Mouse (Mus musculus) G1E-ER4 (cell line): ENCODE data around the gene Foxa3. TPM values are rescaled to one million over a fixed set of nuclear protein-coding genes. Genes with fewer than 3 reads are reported as not detected.

Source experiments
- GATA1 ChIP-seq: IDR thresholded peaks from one replicate; pipeline ENCODE4 v1.8.0; 2012; ENCODE audit warnings: low read length, inconsistent platforms
- polyA plus RNA-seq: library from polyadenylated mRNA; stranded (reverse); fragments of >175 nt; gene quantifications from 2 replicates; pipeline ENCODE4 v1.2.3, GENCODE M21; 2012

Foxa3 gene
- polyA plus RNA-seq, 1 experiment = not detected

- no peak for TF ChIP-seq GATA1
Measured at GRCm38 (mm10) chr7:18990601-18991295, 32.6 kb downstream of the Foxa3 start, which contains the start of gene Mypop. Gene Mypop, plus strand, starts transcription at chr7:18991245.

DNA sequence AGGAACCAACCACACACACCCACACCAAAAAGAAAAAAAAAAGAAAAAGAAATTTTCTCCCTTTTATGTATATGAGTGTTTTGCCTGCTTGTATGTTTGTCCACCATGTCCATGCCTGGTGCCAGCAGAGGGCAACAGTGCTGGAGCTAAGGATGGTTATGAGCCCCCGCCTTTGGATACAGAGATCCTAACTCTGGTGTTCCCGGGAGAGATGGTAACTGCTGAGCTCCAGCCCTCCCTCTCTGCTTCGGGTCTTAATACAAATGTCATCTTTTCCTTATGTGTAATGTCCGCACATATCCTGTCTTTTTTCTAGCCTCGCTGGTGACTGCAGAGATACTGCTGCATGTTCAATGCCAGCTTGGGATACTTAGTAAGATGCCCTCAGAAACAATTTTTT, 33.3 kb downstream of the Foxa3 start:
- no peak for TF ChIP-seq GATA1

- TF ChIP-seq GATA1 = no peak
Measured at GRCm38 (mm10) chr7:18988780-18989179, 34.6 kb downstream of the Foxa3 start.

DNA sequence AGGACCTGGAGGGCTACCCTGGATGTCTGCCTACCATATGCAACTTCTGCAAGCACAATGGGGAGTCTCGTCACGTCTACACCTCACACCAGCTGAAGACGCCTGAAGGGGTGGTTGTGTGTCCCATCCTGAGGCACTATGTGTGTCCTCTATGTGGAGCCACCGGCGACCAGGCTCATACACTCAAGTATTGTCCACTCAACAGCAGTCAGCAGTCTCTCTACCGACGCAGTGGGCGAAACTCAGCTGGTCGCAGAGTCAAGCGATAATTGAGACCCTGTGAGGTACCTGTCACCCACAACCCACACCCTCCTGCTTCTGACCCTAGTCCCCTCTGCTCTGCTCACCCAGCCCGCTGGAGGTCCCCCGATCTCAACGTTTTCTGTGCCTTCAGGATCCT, 35.6 kb downstream of the Foxa3 start:
- TF ChIP-seq GATA1 = no peak

- no peak for TF ChIP-seq GATA1
Measured at GRCm38 (mm10) chr7:18987100-18987499, 36.2 kb downstream of the Foxa3 start, which contains the start of gene Nanos2. Gene Nanos2, plus strand, starts transcription at chr7:18987400.

GRCm38 (mm10) chr7:18986503-18986902, 36.8 kb downstream of the Foxa3 start:
- no peak for TF ChIP-seq GATA1

DNA sequence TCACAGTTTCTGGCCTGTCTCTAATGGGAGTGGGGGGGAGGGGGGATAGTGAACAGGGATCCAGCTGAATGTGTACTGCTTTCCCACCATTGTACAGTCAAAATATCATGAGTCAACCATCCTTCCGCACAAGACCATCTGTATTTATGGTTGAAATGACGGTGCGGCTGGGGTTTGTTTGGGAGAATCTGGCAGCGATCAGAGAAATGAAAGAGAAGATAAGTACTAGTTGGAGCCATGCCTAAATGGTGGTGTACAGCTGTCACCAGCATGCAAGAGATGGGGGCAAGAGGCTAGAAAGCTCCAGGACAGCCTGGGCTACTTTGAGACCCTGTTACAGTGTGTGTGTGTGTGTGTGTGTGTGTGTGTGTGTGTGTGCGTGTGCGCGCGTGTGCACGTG, 45.0 kb downstream of the Foxa3 start:
- TF ChIP-seq GATA1 = no peak

- TF ChIP-seq GATA1 = no peak
Measured at GRCm38 (mm10) chr7:18970956-18971355, 52.4 kb downstream of the Foxa3 start.

DNA sequence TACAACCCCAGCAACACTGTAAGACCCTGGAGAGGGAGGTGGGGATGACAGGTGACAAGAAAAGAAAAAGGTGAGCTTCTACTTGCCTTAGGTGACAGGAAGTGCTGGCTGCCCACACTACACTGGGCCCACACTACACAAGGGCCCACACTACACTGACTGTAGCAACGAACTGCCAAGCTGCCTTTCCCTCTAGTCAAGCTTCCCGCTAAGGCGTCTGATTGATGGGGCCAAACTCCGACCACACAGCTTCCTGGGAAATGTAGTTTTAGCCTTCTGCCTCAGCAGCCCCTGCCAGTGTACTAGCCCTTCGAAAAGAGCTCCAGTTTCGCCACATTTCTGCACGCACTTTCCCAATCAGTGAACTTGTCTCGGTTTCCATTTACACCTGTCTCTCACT, 55.7 kb downstream of the Foxa3 start:
- TF ChIP-seq GATA1 = no peak

DNA sequence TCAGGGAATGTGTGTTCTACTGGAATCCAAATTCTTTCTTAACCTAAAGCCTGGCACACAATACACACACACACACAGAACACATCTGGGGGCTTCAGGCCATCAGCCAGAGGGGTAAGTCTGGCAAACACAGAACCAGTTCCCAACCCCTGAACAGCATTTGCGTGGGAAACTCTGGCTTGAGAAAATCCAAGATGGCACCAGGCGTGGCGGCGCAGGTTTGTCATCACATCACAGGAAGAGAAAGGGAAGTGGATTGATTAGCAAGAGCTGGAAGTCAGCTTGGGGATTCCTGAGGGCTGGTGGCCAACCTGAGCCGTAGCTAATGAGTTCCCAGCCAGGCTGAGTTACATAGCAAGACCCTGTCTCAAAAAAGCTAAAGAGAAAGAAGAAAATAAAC, 58.0 kb downstream of the Foxa3 start:
- no peak for TF ChIP-seq GATA1

DNA sequence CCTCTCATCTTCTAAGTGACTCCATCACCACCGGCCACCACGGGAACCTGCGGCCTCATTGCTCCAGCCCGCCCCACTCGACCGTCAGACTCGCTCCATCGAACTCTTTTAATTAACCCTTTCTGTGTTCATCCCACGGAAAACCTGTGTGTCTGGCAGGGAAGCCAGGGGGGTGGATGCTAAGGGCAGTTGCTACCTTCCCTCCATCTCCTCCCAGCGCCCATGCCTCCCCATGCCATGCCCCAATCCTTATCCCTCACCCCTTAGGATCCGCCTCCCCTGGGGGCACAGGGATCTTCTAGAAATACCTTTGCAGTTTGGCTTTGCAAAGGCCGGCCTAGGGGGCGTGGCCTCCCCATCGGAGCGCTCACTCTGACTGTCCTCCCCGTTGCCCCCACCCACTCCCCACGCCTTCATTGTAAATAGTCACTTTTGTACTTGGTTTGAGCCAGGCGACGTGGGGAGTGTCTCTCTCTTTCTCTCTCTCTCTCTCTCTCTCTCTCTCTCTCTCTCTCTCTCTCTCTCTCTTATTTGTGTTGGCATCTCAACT, 60.0 kb downstream of the Foxa3 start:
- no peak for TF ChIP-seq GATA1

Other genes with a start within 250 kb of the Foxa3 start
- not detected in 2 replicates for gene Psg19, start 225.0 kb downstream of the Foxa3 start, polyA plus RNA-seq
- gene Psg17, start 201.9 kb downstream of the Foxa3 start, polyA plus RNA-seq = not detected in 2 replicates
- not detected in 2 replicates for gene Mill2, start 183.6 kb downstream of the Foxa3 start, polyA plus RNA-seq
- gene Pglyrp1, start 152.2 kb downstream of the Foxa3 start, polyA plus RNA-seq = not detected in 2 replicates
- 81.8 and 103 TPM in 2 replicates for gene Ccdc61, start 113.1 kb downstream of the Foxa3 start, polyA plus RNA-seq
- gene Nova2, start 97.7 kb downstream of the Foxa3 start, polyA plus RNA-seq = not detected in 2 replicates
- not detected in 2 replicates for gene Nanos2, start 36.1 kb downstream of the Foxa3 start, polyA plus RNA-seq
- gene Mypop, start 32.3 kb downstream of the Foxa3 start, polyA plus RNA-seq = 32.1 and 38.6 TPM in 2 replicates
- 175 and 217 TPM in 2 replicates for gene Irf2bp1, start 19.5 kb downstream of the Foxa3 start, polyA plus RNA-seq
- 336 and 348 TPM in 2 replicates for gene Sympk, start 839 bp upstream of the Foxa3 start, polyA plus RNA-seq
- 0.04 and 0.06 TPM in 2 replicates for gene Rsph6a, start 31.2 kb upstream of the Foxa3 start, polyA plus RNA-seq
- 170 and 197 TPM in 2 replicates for gene Dmwd, start 52.7 kb upstream of the Foxa3 start, polyA plus RNA-seq
- gene Dmpk, start 60.3 kb upstream of the Foxa3 start, polyA plus RNA-seq = 71.8 and 88.9 TPM in 2 replicates
- gene Six5, start 71.1 kb upstream of the Foxa3 start, polyA plus RNA-seq = 20.3 and 21.4 TPM in 2 replicates
- gene Gm4969, start 94.8 kb upstream of the Foxa3 start, polyA plus RNA-seq = not detected in 2 replicates
- 26.5 and 28.7 TPM in 2 replicates for gene Fbxo46, start 96.3 kb upstream of the Foxa3 start, polyA plus RNA-seq
- gene Qpctl, start 125.8 kb upstream of the Foxa3 start, polyA plus RNA-seq = 11.6 and 11.8 TPM in 2 replicates
- 80.6 and 135 TPM in 2 replicates for gene Snrpd2, start 126.2 kb upstream of the Foxa3 start, polyA plus RNA-seq
- gene Gipr, start 142.6 kb upstream of the Foxa3 start, polyA plus RNA-seq = 2.0 and 3.0 TPM in 2 replicates
- 26.9 and 30.2 TPM in 2 replicates for gene Eml2, start 152.9 kb upstream of the Foxa3 start, polyA plus RNA-seq
- gene Gpr4, start 189.0 kb upstream of the Foxa3 start, polyA plus RNA-seq = 0.11 and 0.17 TPM in 2 replicates
- gene Opa3, start 204.8 kb upstream of the Foxa3 start, polyA plus RNA-seq = 15.7 and 17.2 TPM in 2 replicates
- gene Vasp, start 248.3 kb upstream of the Foxa3 start, polyA plus RNA-seq = 588 and 783 TPM in 2 replicates